Mouse (Mus musculus): Measurements from ENCODE around the gene Agbl2. TPM values are rescaled to one million over a fixed set of nuclear protein-coding genes. Genes with fewer than 3 reads are reported as not detected.
"Not testable (repeated sequence)": the region's sequence is repeated elsewhere in the genome, so short reads cannot be mapped to it uniquely, and the experiment has no call there.

Agbl2 gene
- polyA plus RNA-seq, 1 experiment = 0.12 TPM

DNA sequence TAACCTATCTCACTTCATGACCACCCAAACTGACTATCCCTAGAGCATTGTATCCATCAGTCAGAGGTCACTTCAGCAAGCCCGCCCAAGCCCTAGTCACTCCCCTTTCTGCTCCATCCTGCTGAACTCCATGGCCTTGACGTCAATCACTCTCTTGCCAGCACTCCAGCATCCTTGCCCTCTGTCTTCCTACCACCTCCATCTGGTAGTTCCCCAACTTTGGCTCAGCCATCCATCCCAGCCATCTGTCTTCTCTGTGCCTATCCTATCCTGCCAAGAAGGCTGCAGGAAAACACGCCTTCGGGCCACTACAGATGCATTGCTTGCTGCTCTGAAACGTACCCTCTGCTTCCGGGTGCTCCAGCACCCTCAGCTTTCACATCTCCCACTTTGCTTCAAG is 41.3 kb downstream of the Agbl2 start:
- no peaks in the 10 kb centered on the region for H3K4me1 ChIP-seq (ENCODE audit: control insufficient read depth, insufficient read depth, insufficient read length)
- TF ChIP-seq POLR2A (IDR thresholded peaks at IDR 0.05; ENCODE audit: low read depth, low read length) (no peak), CTCF (IDR thresholded peaks at IDR 0.05; ENCODE audit: extremely low read depth, insufficient read depth, insufficient read length, insufficient replicate concordance) (no peak)
- no peak for DNase-seq (ENCODE audit: low read depth in 1 of 2, low spot score in 2 of 2)
- H3K36me3 ChIP-seq (ENCODE audit: control insufficient read depth, insufficient read depth, low read length) = no peaks in the 10 kb centered on the region
- H3K4me3 ChIP-seq (ENCODE audit: extremely low read depth, insufficient read depth, insufficient read length) = no peak overlapping the region
- no peaks in the 10 kb centered on the region for H3K27me3 ChIP-seq (ENCODE audit: control insufficient read depth, insufficient read depth, low read length)
- no peak overlapping the region for H3K27ac ChIP-seq (ENCODE audit: insufficient read depth, low read length)
- WGBS = 88% methylated on average over 6 of the region's 6 CpGs

- not testable (repeated sequence) for H3K4me1 ChIP-seq (ENCODE audit: control insufficient read depth, insufficient read depth, insufficient read length); DNase-seq (ENCODE audit: low read depth in 1 of 2, low spot score in 2 of 2); H3K36me3 ChIP-seq (ENCODE audit: control insufficient read depth, insufficient read depth, low read length); H3K27ac ChIP-seq (ENCODE audit: insufficient read depth, low read length); H3K27me3 ChIP-seq (ENCODE audit: control insufficient read depth, insufficient read depth, low read length); H3K4me3 ChIP-seq (ENCODE audit: extremely low read depth, insufficient read depth, insufficient read length)
- 78% methylated on average over 10 of the region's 10 CpGs for WGBS
Measured at GRCm38 (mm10) chr2:90824528-90824927, 42.0 kb downstream of the Agbl2 start.

DNA sequence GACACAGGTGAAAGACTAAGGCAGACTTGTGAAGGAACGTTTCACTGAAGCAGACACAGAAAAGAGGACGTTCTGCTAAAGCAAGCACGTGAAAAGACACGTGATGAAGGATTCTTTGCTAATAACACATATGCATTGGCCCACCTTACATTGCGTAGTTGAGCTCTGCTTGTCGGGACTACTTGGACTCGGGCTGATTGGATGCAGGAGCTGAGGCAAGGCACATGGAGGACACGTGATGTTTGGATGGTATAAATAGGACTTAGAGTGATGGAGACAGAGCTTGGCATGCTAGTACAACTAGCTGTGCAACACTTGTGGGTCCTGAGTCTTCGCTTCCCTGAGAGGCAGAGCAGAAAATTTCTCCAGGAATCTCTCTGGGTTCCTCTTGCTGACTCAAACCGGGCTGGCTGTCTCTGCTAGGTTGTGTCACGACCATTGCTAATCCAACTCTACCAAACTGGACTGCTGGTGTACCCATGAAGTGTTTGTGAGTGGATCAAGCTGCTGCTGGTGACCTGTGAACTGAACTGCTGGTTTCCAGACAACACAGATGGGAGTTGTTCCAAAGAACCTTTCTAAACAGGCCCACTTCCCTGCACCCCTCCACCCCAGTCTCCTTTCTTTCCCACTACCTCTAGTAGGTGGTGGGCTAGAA is 43.1 kb downstream of the Agbl2 start:
- no peak overlapping the region for H3K4me3 ChIP-seq (ENCODE audit: extremely low read depth, insufficient read depth, insufficient read length)
- no peak overlapping the region for H3K27ac ChIP-seq (ENCODE audit: insufficient read depth, low read length)
- WGBS = 84% methylated on average over 11 of the region's 11 CpGs
- DNase-seq (ENCODE audit: low read depth in 1 of 2, low spot score in 2 of 2) = no peak
- no peaks in the 10 kb centered on the region for H3K36me3 ChIP-seq (ENCODE audit: control insufficient read depth, insufficient read depth, low read length)
- H3K27me3 ChIP-seq (ENCODE audit: control insufficient read depth, insufficient read depth, low read length) = no peaks in the 10 kb centered on the region
- no peaks in the 10 kb centered on the region for H3K4me1 ChIP-seq (ENCODE audit: control insufficient read depth, insufficient read depth, insufficient read length)
- TF ChIP-seq POLR2A (IDR thresholded peaks at IDR 0.05; ENCODE audit: low read depth, low read length) (no peak), CTCF (IDR thresholded peaks at IDR 0.05; ENCODE audit: extremely low read depth, insufficient read depth, insufficient read length, insufficient replicate concordance) (no peak)

DNA sequence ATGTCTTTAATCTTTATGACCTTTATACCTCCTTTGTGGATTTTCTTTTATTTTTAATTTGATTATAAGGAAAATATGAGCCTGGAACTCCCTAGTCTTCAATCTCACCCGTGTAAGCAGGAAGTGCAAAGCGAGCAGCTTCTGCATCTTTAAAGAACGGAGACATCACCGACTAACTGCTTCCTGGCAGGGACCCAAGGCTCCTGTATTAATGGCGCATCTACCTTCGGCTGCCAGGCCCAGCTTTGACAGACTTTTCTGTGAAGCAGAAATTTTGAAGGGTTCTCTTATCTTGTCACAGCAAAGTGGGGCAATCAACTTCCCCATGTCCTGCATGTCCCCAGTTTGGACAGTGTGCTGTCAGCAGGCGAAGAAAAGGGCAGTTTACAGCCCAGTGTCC is 46.2 kb downstream of the Agbl2 start:
- no peaks in the 10 kb centered on the region for H3K4me1 ChIP-seq (ENCODE audit: control insufficient read depth, insufficient read depth, insufficient read length)
- no peaks in the 10 kb centered on the region for H3K27me3 ChIP-seq (ENCODE audit: control insufficient read depth, insufficient read depth, low read length)
- DNase-seq (ENCODE audit: low read depth in 1 of 2, low spot score in 2 of 2) = no peak
- no peaks in the 10 kb centered on the region for H3K36me3 ChIP-seq (ENCODE audit: control insufficient read depth, insufficient read depth, low read length)
- WGBS = 46% methylated on average over 7 of the region's 7 CpGs
- no peak overlapping the region for H3K4me3 ChIP-seq (ENCODE audit: extremely low read depth, insufficient read depth, insufficient read length)
- H3K27ac ChIP-seq (ENCODE audit: insufficient read depth, low read length) = no peak overlapping the region
- TF ChIP-seq POLR2A (IDR thresholded peaks at IDR 0.05; ENCODE audit: low read depth, low read length) (no peak), CTCF (IDR thresholded peaks at IDR 0.05; ENCODE audit: extremely low read depth, insufficient read depth, insufficient read length, insufficient replicate concordance) (no peak)

GRCm38 (mm10) chr2:90833502-90833901 is 51.0 kb downstream of the Agbl2 start:
- Histone ChIP-seq H3K27me3 (ENCODE audit: control insufficient read depth, insufficient read depth, low read length) (no peaks in the 10 kb centered on the region), H3K4me3 (ENCODE audit: extremely low read depth, insufficient read depth, insufficient read length) (no peak overlapping the region), H3K27ac (ENCODE audit: insufficient read depth, low read length) (no peak overlapping the region), H3K4me1 (ENCODE audit: control insufficient read depth, insufficient read depth, insufficient read length) (no peaks in the 10 kb centered on the region), H3K36me3 (ENCODE audit: control insufficient read depth, insufficient read depth, low read length) (no peaks in the 10 kb centered on the region)
- DNase-seq (ENCODE audit: low read depth in 1 of 2, low spot score in 2 of 2) = no peak
- 85% methylated on average over 5 of the region's 5 CpGs for WGBS
- TF ChIP-seq CTCF (IDR thresholded peaks at IDR 0.05; ENCODE audit: extremely low read depth, insufficient read depth, insufficient read length, insufficient replicate concordance) = no peak
- TF ChIP-seq POLR2A (IDR thresholded peaks at IDR 0.05; ENCODE audit: low read depth, low read length) = no peak

- WGBS = 89% methylated on average over 2 of the region's 2 CpGs
Measured at GRCm38 (mm10) chr2:90838621-90839020, 56.1 kb downstream of the Agbl2 start.

GRCm38 (mm10) chr2:90843666-90844065 is 61.1 kb downstream of the Agbl2 start:
- Histone ChIP-seq H3K27me3 (ENCODE audit: control insufficient read depth, insufficient read depth, low read length) (no peaks in the 10 kb centered on the region), H3K4me1 (ENCODE audit: control insufficient read depth, insufficient read depth, insufficient read length) (peaks cover 3% of the 10 kb centered on the region; the same call in 1 of the 2 replicates), H3K27ac (ENCODE audit: insufficient read depth, low read length) (no peak overlapping the region), H3K4me3 (ENCODE audit: extremely low read depth, insufficient read depth, insufficient read length) (no peak overlapping the region), H3K36me3 (ENCODE audit: control insufficient read depth, insufficient read depth, low read length) (no peaks in the 10 kb centered on the region)
- no peak for TF ChIP-seq POLR2A (IDR thresholded peaks at IDR 0.05; ENCODE audit: low read depth, low read length)
- no peak for TF ChIP-seq CTCF (IDR thresholded peaks at IDR 0.05; ENCODE audit: extremely low read depth, insufficient read depth, insufficient read length, insufficient replicate concordance)
- WGBS = 78% methylated on average over 1 of the region's 1 CpGs
- no peak for DNase-seq (ENCODE audit: low read depth in 1 of 2, low spot score in 2 of 2)

More at GRCm38 (mm10) chr2:90838621-90839020, 56.1 kb downstream of the Agbl2 start:
- no peak for DNase-seq (ENCODE audit: low read depth in 1 of 2, low spot score in 2 of 2)
- no peaks in the 10 kb centered on the region for H3K36me3 ChIP-seq (ENCODE audit: control insufficient read depth, insufficient read depth, low read length)
- H3K27me3 ChIP-seq (ENCODE audit: control insufficient read depth, insufficient read depth, low read length) = no peaks in the 10 kb centered on the region
- H3K4me1 ChIP-seq (ENCODE audit: control insufficient read depth, insufficient read depth, insufficient read length) = no peaks in the 10 kb centered on the region
- H3K4me3 ChIP-seq (ENCODE audit: extremely low read depth, insufficient read depth, insufficient read length) = no peak overlapping the region
- TF ChIP-seq POLR2A (IDR thresholded peaks at IDR 0.05; ENCODE audit: low read depth, low read length) (no peak), CTCF (IDR thresholded peaks at IDR 0.05; ENCODE audit: extremely low read depth, insufficient read depth, insufficient read length, insufficient replicate concordance) (no peak)
- H3K27ac ChIP-seq (ENCODE audit: insufficient read depth, low read length) = no peak overlapping the region

Data from spleen, adult 2 months (tissue).